Mouse (Mus musculus) CH12.LX (cell line): ENCODE measurements around the gene Ush2a. TPM values are rescaled to one million over a fixed set of nuclear protein-coding genes. Genes with fewer than 3 reads are reported as not detected.

Experiments
- DNase-seq: peaks from one replicate; pipeline ENCODE4 v3.0.0-alpha.2; 2013; ENCODE audit errors: extremely low read depth
- H3K27ac ChIP-seq: 2 replicates; pipeline ENCODE4 v1.5.1; 2012; ENCODE audit warnings: low read depth, mild to moderate bottlenecking, control low read depth, moderate library complexity; ENCODE audit not compliant: insufficient read depth
- H3K27me3 ChIP-seq: replicated peaks from 2 replicates; pipeline ENCODE3; 2012; ENCODE audit warnings: inconsistent platforms
- H3K36me3 ChIP-seq, 2 experiments: replicated peaks in 1 of 2; 2 replicates each; pipeline versions ENCODE3 to v1.6.1; 2012; ENCODE audit warnings: inconsistent platforms in 1 of 2, low read length in 1 of 2, mild to moderate bottlenecking in 1 of 2, mixed read lengths in 1 of 2, moderate library complexity in 1 of 2; ENCODE audit not compliant: control insufficient read depth in 1 of 2, insufficient read depth in 1 of 2
- H3K4me1 ChIP-seq, 2 experiments: 2 replicates each; pipeline ENCODE4 v1.6.1; 2012; ENCODE audit warnings: inconsistent platforms in 1 of 2, moderate library complexity in 1 of 2; ENCODE audit not compliant: insufficient read depth in 2 of 2, control insufficient read depth in 1 of 2
- H3K4me2 ChIP-seq: 2 replicates; pipeline ENCODE4 v1.6.1; 2012; ENCODE audit warnings: low read depth, mild to moderate bottlenecking, control low read depth; ENCODE audit not compliant: poor library complexity, insufficient read depth, severe bottlenecking
- H3K4me3 ChIP-seq, 3 experiments: fragments of 150-350 bp in 1 of 3; sonication (generic) in 1 of 3; replicated peaks in 1 of 3; 2 replicates each; pipeline versions ENCODE3 to v1.5.1; 2011 to 2012; ENCODE audit warnings: low read depth in 2 of 3, low read length in 2 of 3, mild to moderate bottlenecking in 2 of 3, moderate library complexity in 2 of 3, control low read depth in 1 of 3, improper control_type of control experiment in 1 of 3, inconsistent platforms in 1 of 3, mixed read lengths in 1 of 3; ENCODE audit not compliant: poor library complexity in 1 of 3
- H3K79me2 ChIP-seq: replicated peaks from 2 replicates; pipeline ENCODE4 v1.6.1; 2012; ENCODE audit warnings: mild to moderate bottlenecking, moderate library complexity; ENCODE audit not compliant: control insufficient read depth, poor library complexity, insufficient read depth, severe bottlenecking; ENCODE audit errors: extremely low read depth
- H3K9ac ChIP-seq: 2 replicates; pipeline ENCODE4 v1.6.1; 2012; ENCODE audit warnings: low read depth, mild to moderate bottlenecking, control low read depth, moderate library complexity; ENCODE audit not compliant: insufficient read depth
- H3K9me3 ChIP-seq: replicated peaks from 2 replicates; pipeline ENCODE3; 2012; ENCODE audit warnings: low read length, inconsistent platforms, mixed read lengths
- BHLHE40 ChIP-seq: IDR thresholded peaks from 2 replicates; pipeline ENCODE4 v1.6.1; 2011; ENCODE audit warnings: mild to moderate bottlenecking, low read depth, low read length, improper control_type of control experiment
- CHD1 ChIP-seq: IDR thresholded peaks from 2 replicates; pipeline ENCODE4 v1.6.1; 2012; ENCODE audit warnings: low read depth, low read length, improper control_type of control experiment, inconsistent platforms
- CHD2 ChIP-seq: IDR thresholded peaks from 2 replicates; pipeline ENCODE4 v1.6.1; 2011; ENCODE audit warnings: low read length, improper control_type of control experiment
- E2F4 ChIP-seq: IDR thresholded peaks from 2 replicates; pipeline ENCODE4 v1.6.1; 2011; ENCODE audit warnings: low read depth, low read length, improper control_type of control experiment; ENCODE audit not compliant: insufficient replicate concordance
- ELF1 ChIP-seq: IDR thresholded peaks from 2 replicates; pipeline ENCODE4 v1.6.1; 2014; ENCODE audit warnings: low read depth, mild to moderate bottlenecking, inconsistent platforms, low read length, improper control_type of control experiment
- GABPA ChIP-seq: IDR thresholded peaks from 2 replicates; pipeline ENCODE4 v1.6.1; 2012; ENCODE audit warnings: low read depth, low read length, improper control_type of control experiment, inconsistent platforms; ENCODE audit not compliant: insufficient replicate concordance
- HCFC1 ChIP-seq: IDR thresholded peaks from 2 replicates; pipeline ENCODE4 v1.6.1; 2012; ENCODE audit warnings: low read depth, mild to moderate bottlenecking, inconsistent platforms, low read length, improper control_type of control experiment
- IRF4 ChIP-seq: IDR thresholded peaks from 2 replicates; pipeline ENCODE4 v1.6.1; 2014; ENCODE audit warnings: low read depth, mild to moderate bottlenecking, inconsistent platforms, low read length, improper control_type of control experiment
- JUND ChIP-seq: conservative IDR thresholded peaks from 2 replicates; pipeline ENCODE4 v1.6.1; 2011; ENCODE audit warnings: low read depth, low read length, improper control_type of control experiment
- KAT2A ChIP-seq: IDR thresholded peaks from 2 replicates; pipeline ENCODE4 v1.6.1; 2012; ENCODE audit warnings: low read length, improper control_type of control experiment, inconsistent platforms; ENCODE audit not compliant: insufficient replicate concordance
- MAFK ChIP-seq: IDR thresholded peaks from 2 replicates; pipeline ENCODE4 v1.6.1; 2011; ENCODE audit warnings: low read length, improper control_type of control experiment; ENCODE audit not compliant: insufficient replicate concordance
- MAX ChIP-seq: IDR thresholded peaks from 2 replicates; pipeline ENCODE4 v1.6.1; 2011; ENCODE audit warnings: low read length, improper control_type of control experiment
- MAZ ChIP-seq: IDR thresholded peaks from 2 replicates; pipeline ENCODE4 v1.6.1; 2012; ENCODE audit warnings: low read depth, mild to moderate bottlenecking, inconsistent platforms, low read length, improper control_type of control experiment, moderate library complexity
- MYC ChIP-seq: IDR thresholded peaks from 2 replicates; pipeline ENCODE4 v1.6.1; 2011; ENCODE audit warnings: low read depth, mild to moderate bottlenecking, improper control_type of control experiment, low read length
- NRF1 ChIP-seq: IDR thresholded peaks from 2 replicates; pipeline ENCODE4 v1.6.1; 2014; ENCODE audit warnings: low read depth, mild to moderate bottlenecking, inconsistent platforms, low read length, improper control_type of control experiment, moderate library complexity
- POLR2AphosphoS2 ChIP-seq: IDR thresholded peaks from 2 replicates; pipeline ENCODE4 v1.6.1; 2011; ENCODE audit warnings: low read depth, low read length, improper control_type of control experiment
- RAD21 ChIP-seq: IDR thresholded peaks from 2 replicates; pipeline ENCODE4 v1.6.1; 2011; ENCODE audit warnings: low read depth, mild to moderate bottlenecking, low read length, improper control_type of control experiment, moderate library complexity
- RCOR1 ChIP-seq: conservative IDR thresholded peaks from 2 replicates; pipeline ENCODE4 v1.6.1; 2012; ENCODE audit warnings: low read depth, mild to moderate bottlenecking, inconsistent platforms, low read length, improper control_type of control experiment
- SIN3A ChIP-seq: IDR thresholded peaks from 2 replicates; pipeline ENCODE4 v1.6.1; 2012; ENCODE audit warnings: low read length, improper control_type of control experiment, inconsistent platforms
- TBP ChIP-seq: conservative IDR thresholded peaks from 2 replicates; pipeline ENCODE4 v1.6.1; 2011; ENCODE audit warnings: low read depth, low read length, improper control_type of control experiment
- TCF12 ChIP-seq: IDR thresholded peaks from 2 replicates; pipeline ENCODE4 v1.6.1; 2014; ENCODE audit warnings: low read depth, mild to moderate bottlenecking, inconsistent platforms, low read length, improper control_type of control experiment
- UBTF ChIP-seq: IDR thresholded peaks from 2 replicates; pipeline ENCODE4 v1.6.1; 2012; ENCODE audit warnings: low read depth, mild to moderate bottlenecking, inconsistent platforms, low read length, improper control_type of control experiment, moderate library complexity
- ZC3H11A ChIP-seq: IDR thresholded peaks from 2 replicates; pipeline ENCODE4 v1.6.1; 2012; ENCODE audit warnings: low read depth, mild to moderate bottlenecking, inconsistent platforms, low read length, improper control_type of control experiment
- ZMIZ1 ChIP-seq: IDR thresholded peaks from 2 replicates; pipeline ENCODE4 v1.6.1; 2012; ENCODE audit warnings: low read depth, mild to moderate bottlenecking, inconsistent platforms, low read length, improper control_type of control experiment
- ZNF384 ChIP-seq: IDR thresholded peaks from 2 replicates; pipeline ENCODE4 v1.6.1; 2012; ENCODE audit warnings: low read depth, low read length, improper control_type of control experiment, inconsistent platforms
- dilution Hi-C: fragments of 300-500 bp; cut with MboI; formaldehyde crosslinking; loops from 2 replicates; pipeline ENCODE4 v1.14.3; 2020; ENCODE audit warnings: low sequenced_read_pairs; ENCODE audit not compliant: extremely low pct_unique_long_range_greater_than_20kb, extremely low pct_ligation_motif_present
- in situ Hi-C: fragments of 300-500 bp; cut with MboI; formaldehyde crosslinking; loops from 3 replicates; pipeline ENCODE4 v1.14.3; 2019; ENCODE audit warnings: low sequenced_read_pairs, low pct_ligation_motif_present, low pct_unique_long_range_greater_than_20kb, mixed read lengths
- polyA plus RNA-seq: library from polyadenylated mRNA; unstranded; fragments of >175 nt; gene quantifications from 2 replicates; pipeline ENCODE4 v1.2.1, GENCODE M21; 2012; ENCODE audit warnings: low read depth; ENCODE audit not compliant: insufficient read length
- total RNA-seq, 2 experiments: library from RNA; depleted of rRNA; stranded (reverse); fragments of 300-350 nt in 1 of 2; fragments of >200 nt in 1 of 2; gene quantifications; 2 replicates each; pipeline ENCODE4 v1.2.3; 2012 to 2014

The Ush2a gene
- total and polyA plus RNA-seq, 3 experiments = not detected

DNA sequence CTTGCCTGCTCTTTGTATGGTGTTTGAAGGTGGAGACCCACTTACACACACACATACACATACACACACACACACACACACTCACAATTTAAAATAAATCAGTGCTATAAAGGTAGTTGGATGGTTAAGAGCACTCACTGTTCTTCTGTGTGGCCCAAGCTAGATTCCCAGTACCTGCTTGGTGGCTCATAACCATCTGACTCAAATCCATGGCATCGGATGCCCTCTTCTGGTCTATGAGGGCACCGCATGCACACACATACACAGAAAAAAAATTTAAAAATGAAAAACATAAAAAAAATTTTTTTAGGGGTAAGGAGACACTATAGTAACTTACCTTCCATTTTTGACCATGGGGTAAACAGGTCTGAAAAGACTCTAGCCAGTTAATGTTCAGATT, 593.2 kb downstream of the Ush2a start:
- DNase-seq = no peak
- no peaks in the 10 kb centered on the region for H3K79me2 ChIP-seq
- TF ChIP-seq SIN3A (no peak), UBTF (no peak), JUND (no peak), ZC3H11A (no peak), TCF12 (no peak), BHLHE40 (no peak), CHD2 (no peak), CHD1 (no peak), RCOR1 (no peak), HCFC1 (no peak), ELF1 (no peak), NRF1 (no peak), E2F4 (no peak), MAX (no peak), ZMIZ1 (no peak), TBP (no peak), RAD21 (no peak), ZNF384 (no peak), MAFK (no peak)
- TF ChIP-seq, all 38 proteins: peak for 0
- no peaks in the 10 kb centered on the region for H3K36me3 ChIP-seq
- H3K4me3 ChIP-seq = no peak overlapping the region
- no peak overlapping the region for H3K4me2 ChIP-seq
- H3K27me3 ChIP-seq = no peaks in the 10 kb centered on the region
- H3K9me3 ChIP-seq = peaks cover 51% of the 10 kb centered on the region
- no peaks in the 10 kb centered on the region for H3K4me1 ChIP-seq
- in situ Hi-C loops = no loop called here
- H3K9ac ChIP-seq = no peak overlapping the region
- H3K27ac ChIP-seq = no peak overlapping the region
- dilution Hi-C loops = no loop called here

GRCm38 (mm10) chr1:188859718-188860117, 597.9 kb downstream of the Ush2a start:
- no peak overlapping the region for H3K27ac ChIP-seq
- H3K27me3 ChIP-seq = no peaks in the 10 kb centered on the region
- H3K9me3 ChIP-seq = peaks cover 63% of the 10 kb centered on the region
- no peak for TF ChIP-seq ELF1
- TF ChIP-seq TCF12 = no peak
- TF ChIP-seq GABPA = no peak
- TF ChIP-seq IRF4 = no peak
- no peak for TF ChIP-seq KAT2A
- no peak for TF ChIP-seq POLR2AphosphoS2
- TF ChIP-seq SIN3A = no peak
- TF ChIP-seq MAZ = no peak
- TF ChIP-seq RAD21 = no peak
- TF ChIP-seq RCOR1 = no peak
- TF ChIP-seq MYC = no peak
- no peak for TF ChIP-seq MAX
- no peak for TF ChIP-seq CHD1
- no peak for TF ChIP-seq UBTF
- no peaks in the 10 kb centered on the region for H3K79me2 ChIP-seq
- dilution Hi-C loops = no loop called here
- in situ Hi-C loops = no loop called here
- no peaks in the 10 kb centered on the region for H3K4me1 ChIP-seq
- no peak overlapping the region for H3K9ac ChIP-seq
- DNase-seq = no peak
- no peak overlapping the region for H3K4me2 ChIP-seq
- no peaks in the 10 kb centered on the region for H3K36me3 ChIP-seq
- H3K4me3 ChIP-seq = no peak overlapping the region
